Mouse (Mus musculus) forebrain, embryonic 16.5 days (tissue): Measurements from ENCODE around the gene Gtf2i. TPM values are rescaled to one million over a fixed set of nuclear protein-coding genes. Genes with fewer than 3 reads are reported as not detected.

Experiments
- ATAC-seq: fragments of 200-750 bp; cut with Nextera tagmentation; 2 replicates; pipeline ENCODE4 v1.8.0; 2017; ENCODE audit warnings: mild to moderate bottlenecking, moderate library complexity
- H3K27ac ChIP-seq: fragments of 300-500 bp; sonication (generic); 2 replicates; pipeline ENCODE4 v1.5.1; 2014; ENCODE audit warnings: low read length, control low read depth
- H3K27me3 ChIP-seq: fragments of 300-500 bp; sonication (generic); replicated peaks from 2 replicates; pipeline ENCODE4 v1.6.1; 2014; ENCODE audit warnings: low read length; ENCODE audit not compliant: control insufficient read depth, insufficient read depth
- H3K36me3 ChIP-seq: fragments of 300-500 bp; sonication (generic); 2 replicates; pipeline ENCODE4 v1.6.1; 2014; ENCODE audit not compliant: control insufficient read depth, insufficient read depth
- H3K4me1 ChIP-seq: fragments of 300-500 bp; sonication (generic); replicated peaks from 2 replicates; pipeline ENCODE4 v1.6.1; 2014; ENCODE audit warnings: low read length; ENCODE audit not compliant: control insufficient read depth, insufficient read depth
- H3K4me2 ChIP-seq: fragments of 300-500 bp; sonication (generic); 2 replicates; pipeline ENCODE4 v1.6.1; 2014; ENCODE audit warnings: mild to moderate bottlenecking, low read length, control low read depth
- H3K4me3 ChIP-seq: fragments of 300-500 bp; sonication (generic); replicated peaks from 2 replicates; pipeline ENCODE4 v1.5.1; 2014; ENCODE audit warnings: mild to moderate bottlenecking, low read length, control low read depth
- H3K9ac ChIP-seq: fragments of 300-500 bp; sonication (generic); replicated peaks from 2 replicates; pipeline ENCODE4 v1.6.1; 2014; ENCODE audit warnings: low read depth, low read length, control low read depth
- H3K9me3 ChIP-seq: fragments of 300-500 bp; sonication (generic); 2 replicates; pipeline ENCODE4 v1.6.1; 2016; ENCODE audit warnings: low read length; ENCODE audit not compliant: control insufficient read depth
- WGBS: fragments of 180-500 bp; shearing (Covaris S2); extraction: QIAGEN DNeasy Blood & Tissue Kit; methylation state at CpG from one replicate; pipeline ENCODE4 v1.1.7; 2014; 5-methylcytosine and 5-hydroxymethylcytosine counted together
- microRNA-seq: library from miRNA; unstranded; fragments of <30 nt; microRNA quantifications from one replicate; pipeline ENCODE4, GENCODE M21; 2017
- polyA plus RNA-seq: library from polyadenylated mRNA; unstranded; fragments of >200 nt; fragmentation: Nextera tagmentation; extraction: Ambion mirVana; gene quantifications from 2 replicates; pipeline ENCODE4 v1.2.1, GENCODE M21; 2015

Gtf2i gene
- polyA plus RNA-seq, 1 experiment from 2014 or later, result 168 TPM

DNA sequence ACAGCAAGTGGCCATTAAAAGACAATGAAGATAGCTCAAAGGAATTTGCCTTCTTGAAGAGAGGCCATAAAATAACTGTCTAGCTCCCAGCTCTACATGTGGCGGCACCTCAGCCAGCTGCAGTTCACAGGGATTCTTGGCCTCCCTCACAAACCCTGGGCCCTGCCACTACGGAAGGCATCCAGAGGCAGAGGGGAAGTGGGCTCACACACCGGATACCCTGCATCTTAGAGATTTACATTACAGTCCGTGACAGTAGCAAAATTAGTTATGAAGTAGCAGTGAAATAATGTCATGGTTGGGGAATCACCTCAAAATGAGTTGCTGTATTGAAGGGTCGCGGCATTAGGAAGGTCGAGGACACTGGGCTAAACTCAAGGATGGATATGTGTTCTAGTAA, 126.0 kb downstream of the Gtf2i start:
- no peak for ATAC-seq
- Histone ChIP-seq H3K27me3 (no peaks in the 10 kb centered on the region), H3K4me2 (no peak overlapping the region), H3K27ac (no peak overlapping the region), H3K4me3 (no peak overlapping the region), H3K9me3 (no peaks in the 10 kb centered on the region), H3K36me3 (no peaks in the 10 kb centered on the region; the same call in 1 of the 2 replicates), H3K9ac (no peak overlapping the region), H3K4me1 (peaks cover under 1% of the 10 kb centered on the region; the same call in 1 of the 2 replicates)
- 92% methylated on average over 7 of the region's 7 CpGs for WGBS

Small RNA genes lying within 50 kb of the gene (microRNA-seq; reads per million reads assigned to microRNA genes)
- gene Mir3965, result not detected

Other genes with a start within 250 kb of the Gtf2i start
- 29.2 and 31.4 TPM in 2 replicates for gene Castor2, start 215.0 kb downstream of the Gtf2i start, polyA plus RNA-seq
- gene Rcc1l, start 138.0 kb downstream of the Gtf2i start, polyA plus RNA-seq, result 23.6 and 24.1 TPM in 2 replicates
- gene Gtf2ird2, start 130.7 kb downstream of the Gtf2i start, polyA plus RNA-seq, result 11.6 and 12.5 TPM in 2 replicates
- 1.8 and 2.7 TPM in 2 replicates for gene Ncf1, start 85.1 kb downstream of the Gtf2i start, polyA plus RNA-seq
- 83.9 and 96.6 TPM in 2 replicates for gene Gtf2ird1, start 142.0 kb upstream of the Gtf2i start, polyA plus RNA-seq
- 16.2 and 16.6 TPM in 2 replicates for gene Clip2, start 237.7 kb upstream of the Gtf2i start, polyA plus RNA-seq
- gene Syna, start 245.4 kb upstream of the Gtf2i start, polyA plus RNA-seq, result 0.41 and 0.86 TPM in 2 replicates